Mouse (Mus musculus): ENCODE data around the gene Natd1. TPM values are rescaled to one million over a fixed set of nuclear protein-coding genes. Genes with fewer than 3 reads are reported as not detected.

Natd1 gene
- total RNA-seq, 2 experiments from 2014 or later, result 8.0 to 10.8 TPM

- DNase-seq (ENCODE audit: low spot score in 2 of 2), result no peak
These were observed 51.4 kb downstream of the Natd1 start for GRCm38 (mm10) chr11:60863196-60863595.

GRCm38 (mm10) chr11:60861993-60862392 is 52.6 kb downstream of the Natd1 start:
- no peak for DNase-seq (ENCODE audit: low spot score in 2 of 2)
- intact Hi-C loops (cut with DNase I), result no loop called here

More at GRCm38 (mm10) chr11:60863196-60863595, 51.4 kb downstream of the Natd1 start:
- intact Hi-C loops (cut with DNase I), result no loop called here

- intact Hi-C loops (cut with DNase I), result no loop called here
- DNase-seq (ENCODE audit: low spot score in 2 of 2), result no peak
These were observed 58.0 kb downstream of the Natd1 start for GRCm38 (mm10) chr11:60856587-60856986.

Other genes starting within 250 kb of the Natd1 start
- 10 to 100 TPM; 37.9 to 41.0 TPM for gene Llgl1, start 215.0 kb downstream of the Natd1 start, total RNA-seq (2021)
- 10 to 100 TPM; 59.5 to 67.6 TPM for gene Flii, start 187.5 kb downstream of the Natd1 start, total RNA-seq (2021)
- gene Mief2, start 186.4 kb downstream of the Natd1 start, total RNA-seq (2021), result 10 to 100 TPM; 19.4 to 21.6 TPM
- gene Top3a, start 137.4 kb downstream of the Natd1 start, total RNA-seq (2021), result 1 to 10 TPM; 4.0 to 5.2 TPM
- gene Smcr8, start 137.2 kb downstream of the Natd1 start, total RNA-seq (2021), result 10 to 100 TPM; 30.2 to 31.8 TPM
- gene Shmt1, start 103.0 kb downstream of the Natd1 start, total RNA-seq (2021), result 1 to 10 TPM; 2.1 to 2.2 TPM
- gene Dhrs7b, start 84.1 kb downstream of the Natd1 start, total RNA-seq (2021), result 10 to 100 TPM; 26.9 to 32.1 TPM
- 10 to 100 TPM; 28.3 to 28.4 TPM for gene Tmem11, start 35.5 kb downstream of the Natd1 start, total RNA-seq (2021)
- gene Map2k3, start 17.3 kb upstream of the Natd1 start, total RNA-seq (2021), result 10 to 100 TPM; 13.2 to 13.3 TPM
- gene Kcnj12, start 107.8 kb upstream of the Natd1 start, total RNA-seq (2021), result 10 to 100 TPM; 17.9 to 18.2 TPM
- 1 to 10 TPM in 1 of 2 experiments, under 1 TPM in 1; 0.96 to 1.9 TPM for gene Tnfrsf13b, start 212.0 kb upstream of the Natd1 start, total RNA-seq (2021)

Data from left cerebral cortex, postnatal 36 days (tissue).